Mouse (Mus musculus): ENCODE data around the gene Fat3.

Gene Fat3

GRCm38 (mm10) chr9:16437805-16438204 lies 63.3 kb downstream of the Fat3 start:
- DNase-seq (ENCODE audit: low read depth): no peak

DNA sequence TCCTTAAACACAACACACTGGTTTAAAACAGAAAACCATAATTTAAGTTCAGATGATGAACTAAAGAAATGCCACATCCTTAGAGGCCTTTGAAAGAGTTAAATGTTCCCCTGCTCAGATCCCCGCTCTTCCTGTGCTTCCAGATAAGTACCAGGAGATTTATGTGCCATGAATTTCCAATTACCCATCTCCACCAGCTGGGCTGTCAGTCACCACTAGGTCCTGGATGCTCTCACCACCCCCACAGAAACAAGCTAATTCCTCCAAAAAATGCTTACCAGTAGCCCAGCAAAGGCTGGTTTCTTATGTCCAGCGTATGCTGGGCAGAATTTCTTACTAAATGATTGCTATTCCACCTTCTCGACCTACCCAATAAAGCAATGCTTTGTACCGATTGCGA lies 72.5 kb downstream of the Fat3 start:
- DNase-seq (ENCODE audit: low read depth): no peak

DNA sequence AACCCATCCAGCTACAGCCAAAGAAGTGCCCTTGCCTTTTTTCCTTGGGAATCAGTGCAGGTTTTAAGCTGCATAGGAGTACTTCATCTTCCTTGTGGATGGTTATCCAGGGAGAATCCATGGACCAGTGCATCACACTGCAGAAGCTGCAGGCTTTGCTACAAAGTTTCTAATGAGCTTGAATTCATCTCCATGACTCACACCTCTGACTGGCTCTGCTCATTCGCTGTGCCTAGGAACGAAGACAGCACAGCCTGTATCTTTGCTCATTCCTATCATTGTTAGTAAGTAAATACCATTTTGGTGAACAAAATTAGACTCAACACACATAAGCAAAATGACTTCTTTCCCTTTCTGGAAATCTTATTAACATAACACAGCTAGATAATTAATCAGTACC lies 78.4 kb downstream of the Fat3 start:
- DNase-seq (ENCODE audit: low read depth): no peak

- DNase-seq (ENCODE audit: low read depth): no peak
Measured at GRCm38 (mm10) chr9:16402815-16403214, 98.3 kb downstream of the Fat3 start.

- DNase-seq (ENCODE audit: low read depth): no peak
Measured at GRCm38 (mm10) chr9:16398734-16399686, 102.1 kb downstream of the Fat3 start.

DNA sequence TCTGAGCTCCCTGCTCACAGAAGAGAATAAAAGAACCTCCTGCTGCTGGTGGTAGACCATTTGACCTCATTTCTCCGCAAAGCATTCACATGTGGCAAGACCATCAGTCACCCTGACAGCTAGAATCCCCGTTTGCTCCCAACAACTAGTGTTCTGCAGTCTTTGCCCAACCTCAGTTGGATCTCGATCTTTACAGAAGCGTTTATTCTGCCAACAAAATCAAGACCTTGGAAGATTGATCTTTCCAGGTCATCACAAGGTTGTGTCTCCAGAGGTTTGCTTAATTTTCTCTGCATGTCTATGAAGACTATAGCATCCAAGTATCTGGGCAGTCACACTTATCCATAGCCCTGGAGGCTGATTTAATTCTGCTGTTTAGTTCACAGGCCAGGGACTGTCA lies 111.9 kb downstream of the Fat3 start:
- DNase-seq (ENCODE audit: low read depth): no peak

DNA sequence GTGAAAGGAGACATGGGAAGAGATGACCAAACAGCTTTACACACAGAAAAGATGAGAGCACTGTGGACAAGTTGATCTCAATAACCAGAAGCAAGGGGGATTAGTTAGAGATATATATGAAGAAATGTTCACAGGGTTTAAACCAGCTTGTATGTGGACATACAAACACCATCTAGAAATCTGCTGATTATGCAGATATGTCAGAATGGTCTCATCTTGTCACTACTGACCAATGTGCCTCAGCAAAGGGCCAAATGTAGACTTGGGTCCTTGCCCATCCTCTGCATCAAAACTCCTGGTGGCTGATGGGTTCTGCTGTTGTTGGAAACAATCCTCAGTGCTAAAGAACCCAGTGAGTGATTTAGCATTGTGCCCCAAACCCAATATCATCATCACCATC lies 113.6 kb downstream of the Fat3 start:
- DNase-seq (ENCODE audit: low read depth): no peak

DNA sequence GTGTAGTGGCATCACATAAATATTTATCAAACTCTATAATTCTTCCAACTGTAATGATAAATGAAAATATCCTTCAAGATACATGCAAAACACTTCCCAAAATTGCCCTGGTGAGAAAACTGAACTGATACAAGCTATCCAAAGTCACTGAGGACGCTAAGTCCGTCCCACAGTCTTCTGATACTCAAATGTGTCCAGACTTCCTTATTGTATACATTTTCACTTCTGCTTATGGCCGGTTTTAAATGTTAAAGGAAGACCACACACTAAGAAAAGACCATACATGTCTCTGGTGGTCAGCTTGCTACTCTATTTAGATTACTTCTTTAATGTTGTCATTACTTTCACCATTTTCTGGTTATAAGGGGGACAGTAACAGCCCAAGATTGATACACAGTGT lies 137.4 kb downstream of the Fat3 start:
- no peak for DNase-seq (ENCODE audit: low read depth)

- no peak for DNase-seq (ENCODE audit: low read depth)
Measured at GRCm38 (mm10) chr9:16361811-16362210, 139.3 kb downstream of the Fat3 start.

- no peak for DNase-seq (ENCODE audit: low read depth)
Measured at GRCm38 (mm10) chr9:16356636-16357035, 144.4 kb downstream of the Fat3 start.

GRCm38 (mm10) chr9:16354906-16355305 lies 146.2 kb downstream of the Fat3 start:
- no peak for DNase-seq (ENCODE audit: low read depth)

DNA sequence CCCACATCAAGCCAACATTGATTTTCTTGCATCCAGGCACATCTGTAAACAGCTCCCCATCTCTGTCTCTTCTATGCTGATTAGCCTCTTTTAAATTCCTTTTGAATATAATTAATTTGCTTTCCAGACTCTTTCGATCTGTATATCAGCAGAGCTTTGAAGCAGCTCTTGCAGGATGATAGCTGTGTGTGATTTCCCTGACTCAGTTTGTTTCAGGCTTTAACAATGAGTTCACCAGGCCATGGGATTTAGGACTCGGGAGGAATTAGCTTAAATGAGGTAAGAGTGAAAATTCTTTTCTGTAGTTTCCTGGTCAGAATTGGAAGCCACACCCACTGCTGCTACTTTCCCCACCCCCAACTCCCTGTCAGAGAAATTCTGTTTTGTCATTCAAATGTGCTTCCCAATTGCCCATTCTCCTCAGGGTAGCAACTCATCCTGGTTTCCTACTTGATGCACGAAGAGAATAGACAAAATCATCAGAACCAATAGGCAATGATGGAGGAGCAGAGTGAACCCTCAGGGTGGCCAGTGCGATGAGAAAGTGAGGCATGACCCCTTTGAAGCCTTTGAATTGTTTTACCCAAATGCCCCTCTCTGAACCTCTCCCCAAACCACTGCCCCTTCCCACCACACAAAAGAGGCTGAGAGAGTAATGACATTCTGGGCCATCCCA lies 147.9 kb downstream of the Fat3 start:
- no peak for DNase-seq (ENCODE audit: low read depth)

DNA sequence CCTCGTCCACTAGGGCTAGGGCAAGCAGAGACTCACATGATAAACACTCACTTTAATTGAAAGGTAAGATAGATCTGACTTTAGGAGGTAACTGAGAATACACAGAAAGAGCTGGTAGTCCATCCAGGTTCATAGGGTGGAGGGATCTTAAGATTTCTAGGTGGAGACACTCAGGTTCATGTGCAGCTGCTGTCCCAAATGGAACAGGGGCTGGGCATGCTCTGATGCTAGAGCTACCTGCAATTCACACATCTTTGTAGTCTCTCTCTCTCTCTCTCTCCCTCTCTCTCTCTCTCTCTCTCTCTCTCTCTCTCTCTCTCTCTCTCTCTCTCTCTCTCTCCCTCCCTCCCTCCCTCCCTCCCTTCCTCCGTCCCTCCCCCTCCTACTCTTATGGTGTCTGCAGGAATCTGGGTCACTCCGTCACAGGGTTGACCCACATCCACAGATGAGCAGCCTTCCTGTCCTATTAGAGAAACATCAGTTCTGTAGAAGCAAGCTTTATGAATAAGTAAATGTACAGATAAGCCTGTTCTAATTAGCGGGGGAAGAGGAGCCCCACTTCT lies 148.5 kb downstream of the Fat3 start:
- no peak for DNase-seq (ENCODE audit: low read depth)

- DNase-seq (ENCODE audit: low read depth): no peak
Measured at GRCm38 (mm10) chr9:16344902-16345855, 155.9 kb downstream of the Fat3 start.

- no peak for DNase-seq (ENCODE audit: low read depth)
Measured at GRCm38 (mm10) chr9:16343191-16343590, 157.9 kb downstream of the Fat3 start.

DNA sequence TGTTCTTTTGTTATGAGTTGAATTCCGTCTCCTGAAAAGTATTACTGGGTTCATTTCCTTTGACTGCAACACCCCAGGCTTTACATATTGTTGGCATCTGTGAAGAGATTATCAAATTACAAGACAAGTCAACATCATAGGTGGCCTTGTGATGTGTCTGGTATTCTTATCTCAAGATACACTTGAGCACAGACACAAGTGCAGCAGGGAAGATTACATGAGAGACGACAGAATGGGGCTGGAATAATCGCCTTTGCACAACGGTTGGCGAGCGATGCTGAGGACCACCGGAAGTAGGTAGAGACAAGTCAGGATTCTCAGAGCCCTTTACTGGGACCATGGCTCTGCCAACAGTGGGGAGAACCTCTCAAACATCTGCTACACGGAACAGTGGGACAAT lies 158.5 kb downstream of the Fat3 start:
- DNase-seq (ENCODE audit: low read depth): no peak

DNA sequence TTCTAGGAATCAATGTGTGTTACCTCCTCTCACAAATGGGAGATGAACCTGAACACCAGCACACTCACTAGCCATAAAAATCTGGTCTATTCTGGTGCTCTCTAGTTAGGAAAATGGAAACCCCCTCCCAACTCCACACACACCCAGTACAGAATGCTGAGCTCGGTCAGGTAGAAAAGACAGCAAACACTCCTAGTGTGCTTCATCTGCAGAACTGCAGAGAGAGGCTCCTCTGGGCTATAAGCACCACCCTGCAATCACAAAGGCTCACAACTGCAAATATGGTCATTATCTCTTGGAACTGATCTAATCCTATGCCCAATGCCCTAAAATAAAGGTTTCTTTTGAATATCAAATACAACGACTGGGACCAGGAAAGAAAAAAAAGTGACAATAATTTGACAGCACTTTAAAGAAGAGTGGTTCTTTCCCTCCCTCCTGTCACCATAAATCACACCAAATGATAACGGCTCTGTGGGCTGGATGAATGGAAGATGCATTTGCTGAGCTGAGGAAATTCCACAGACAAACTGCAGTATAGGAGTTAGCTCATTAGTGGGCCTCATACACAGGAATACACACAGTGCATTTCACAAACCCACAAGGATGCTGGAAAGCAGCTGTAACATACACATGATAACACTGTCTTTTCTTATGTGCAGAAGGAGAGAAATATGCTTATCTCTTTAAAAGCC lies 170.6 kb downstream of the Fat3 start:
- no peak for DNase-seq (ENCODE audit: low read depth)

DNA sequence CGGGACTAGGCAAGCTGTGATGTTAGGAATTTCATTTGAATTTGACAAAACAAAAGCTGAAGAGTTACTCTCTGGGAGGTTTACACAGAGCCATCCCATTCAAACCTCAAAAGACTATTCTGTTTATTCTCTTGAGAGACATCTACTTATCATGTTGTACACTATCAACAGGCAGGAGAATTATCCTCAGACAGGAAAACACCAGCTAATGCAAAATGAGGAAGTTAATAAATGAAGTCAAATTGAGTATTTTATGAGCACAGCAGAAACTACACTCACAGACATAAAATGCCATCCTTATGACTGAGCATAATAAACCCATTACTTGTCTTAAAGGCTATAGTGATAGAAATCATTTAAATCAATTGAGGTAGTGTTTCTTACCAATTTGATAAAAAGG lies 182.1 kb downstream of the Fat3 start:
- no peak for DNase-seq (ENCODE audit: low read depth)

DNA sequence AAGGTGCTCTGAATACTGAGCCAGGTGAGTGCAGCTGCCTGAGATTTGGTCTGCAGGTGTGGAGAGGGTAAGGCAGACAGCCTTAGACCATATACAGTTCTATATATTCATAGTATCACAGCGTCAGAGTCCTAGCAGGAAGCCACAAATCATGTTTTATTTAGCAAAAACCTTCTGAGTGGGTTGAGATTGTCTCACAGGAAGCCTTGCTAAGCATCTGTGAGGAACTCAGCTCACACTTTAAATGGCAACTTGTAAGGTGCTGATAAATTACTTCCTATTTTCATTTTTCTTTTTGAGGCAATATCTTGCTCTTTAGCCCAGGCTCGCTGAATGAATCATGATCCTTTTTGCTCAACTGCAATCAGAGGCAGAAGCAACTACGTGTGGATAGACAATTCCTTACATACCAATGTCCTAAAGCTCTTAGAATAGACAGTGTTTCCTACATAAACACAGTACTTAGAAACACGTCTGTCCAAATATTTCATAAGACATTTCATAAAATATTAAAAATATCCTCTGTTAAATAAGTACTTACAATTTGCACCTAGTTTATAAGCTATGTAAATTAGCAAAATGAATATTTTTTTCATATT lies 188.4 kb downstream of the Fat3 start:
- no peak for DNase-seq (ENCODE audit: low read depth)

DNA sequence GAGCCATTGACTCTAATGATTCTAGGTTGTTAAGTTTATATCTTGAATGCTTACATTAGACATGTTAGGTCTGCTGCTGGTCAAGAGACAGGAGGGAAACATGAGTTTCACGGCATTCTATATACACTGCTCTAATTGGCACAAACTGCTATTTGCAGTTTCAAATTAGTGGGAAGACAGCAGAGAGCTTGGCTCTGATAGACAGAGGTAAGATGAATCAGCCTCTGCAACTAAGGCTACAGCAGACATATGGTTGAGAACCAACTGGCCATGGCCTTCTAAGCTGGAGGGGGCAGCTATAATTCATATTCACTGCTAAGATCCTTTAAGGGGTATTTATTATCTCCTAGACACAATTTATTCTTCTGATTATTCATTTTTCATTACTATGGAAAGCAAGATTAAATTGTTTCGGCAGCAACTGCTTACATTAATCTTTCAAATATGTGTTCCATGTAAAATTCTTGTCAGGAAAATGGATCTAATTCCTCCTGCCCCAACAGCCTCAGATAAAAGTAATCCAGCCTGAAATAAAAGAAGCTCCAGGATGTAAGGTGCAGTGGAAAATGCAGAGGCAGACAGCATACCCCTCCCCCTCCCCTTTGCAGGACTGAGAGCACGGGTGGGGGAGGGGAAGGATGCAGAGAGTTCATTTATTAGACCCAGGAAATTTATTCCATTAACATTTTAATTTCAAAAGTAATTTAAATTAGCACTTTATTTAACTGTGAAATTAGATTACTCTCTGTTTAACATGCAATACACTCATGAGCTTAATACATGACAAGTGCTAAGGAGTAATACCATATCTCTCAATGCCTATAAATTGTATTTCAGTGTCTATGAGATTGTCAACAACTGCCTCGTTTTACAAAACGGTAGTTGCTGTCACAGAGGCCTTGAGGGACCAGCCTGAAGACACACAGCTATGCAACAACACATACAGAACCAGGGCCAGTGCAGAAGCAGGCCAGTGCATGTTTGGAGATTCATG lies 189.9 kb downstream of the Fat3 start:
- no peak for DNase-seq (ENCODE audit: low read depth)

All from c-Kit-positive CD71-negative TER-119-negative erythroid progenitor cells, embryonic 14.5 days (primary cell).